Mouse (Mus musculus): ENCODE data around the gene Sik1.

GRCm38 (mm10) chr17:31857903-31858426 is 2.4 kb upstream of the Sik1 start:
- TF ChIP-seq CTCF (IDR thresholded peaks at IDR 0.05; ENCODE audit: insufficient read depth, low read length) (no peak), POLR2A (IDR thresholded peaks at IDR 0.05; ENCODE audit: borderline replicate concordance, extremely low read depth, low read depth, low read length) (no peak)
